Mouse (Mus musculus): ENCODE measurements around the gene Zfp451. TPM values are rescaled to one million over a fixed set of nuclear protein-coding genes. Genes with fewer than 3 reads are reported as not detected.

Gene Zfp451
- polyA plus RNA-seq, 1 experiment: 11.3 TPM

DNA sequence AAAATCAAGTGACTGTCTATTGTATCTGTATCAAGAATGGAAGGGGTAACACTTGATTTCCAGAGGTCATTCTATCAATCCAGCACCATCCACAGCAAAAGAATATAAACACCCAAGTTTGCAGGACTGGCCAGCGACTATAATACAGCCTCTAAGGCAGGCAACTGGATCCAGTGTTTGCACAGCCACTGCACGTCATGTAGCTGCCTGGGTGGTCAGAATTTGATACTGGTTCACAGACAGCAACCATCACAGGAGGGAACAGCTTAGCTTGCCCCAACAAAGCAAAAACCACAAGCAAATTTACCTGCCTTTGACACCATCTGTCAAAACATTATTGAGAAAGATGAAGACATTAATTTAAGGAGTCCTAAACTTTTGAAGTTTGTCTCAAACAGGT is 50.6 kb downstream of the Zfp451 start:
- H3K27me3 ChIP-seq (ENCODE audit: control insufficient read depth, insufficient read depth, low read length): no peaks in the 10 kb centered on the region
- H3K4me3 ChIP-seq (ENCODE audit: control insufficient read depth, insufficient read depth, low read length): no peak overlapping the region
- 84% methylated on average over 2 of the region's 2 CpGs for WGBS
- no peak for TF ChIP-seq POLR2A (IDR thresholded peaks at IDR 0.05; ENCODE audit: control insufficient read depth, extremely low read depth, insufficient read depth, low read length, poor library complexity)
- TF ChIP-seq CTCF (IDR thresholded peaks at IDR 0.05; ENCODE audit: borderline replicate concordance, control insufficient read depth, extremely low read depth, insufficient read depth, low read length, poor library complexity): no peak
- no peak overlapping the region for H3K27ac ChIP-seq (ENCODE audit: control insufficient read depth, insufficient read depth, low read length)
- H3K36me3 ChIP-seq (ENCODE audit: control insufficient read depth, insufficient read depth, low read length): no peaks in the 10 kb centered on the region; the same call in 1 of the 2 replicates
- no peaks in the 10 kb centered on the region for H3K4me1 ChIP-seq (replicated peaks; ENCODE audit: control insufficient read depth, insufficient read depth, low read length)
- no peak for DNase-seq

DNA sequence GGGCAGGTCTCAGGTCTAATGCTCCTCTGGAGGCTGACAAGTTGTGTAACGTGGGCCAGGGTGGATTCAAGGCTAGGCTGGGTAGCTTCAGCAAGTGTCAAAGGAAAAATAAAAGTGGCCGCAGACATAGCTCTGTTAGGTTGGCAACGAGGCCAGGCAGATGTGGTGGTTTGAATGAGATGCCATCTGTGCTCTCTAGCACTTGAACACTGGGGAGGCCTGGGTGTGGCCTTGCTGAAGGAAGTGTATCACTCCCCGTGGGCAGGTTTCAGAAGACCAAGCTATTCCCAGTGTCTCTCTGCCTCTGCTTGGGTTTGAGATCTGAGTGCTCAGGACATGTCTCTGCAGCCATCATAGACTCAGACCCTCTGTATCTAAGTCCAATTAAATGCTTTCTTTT is 55.9 kb downstream of the Zfp451 start:
- Histone ChIP-seq H3K27me3 (ENCODE audit: control insufficient read depth, insufficient read depth, low read length) (no peaks in the 10 kb centered on the region), H3K27ac (ENCODE audit: control insufficient read depth, insufficient read depth, low read length) (no peak overlapping the region), H3K4me3 (ENCODE audit: control insufficient read depth, insufficient read depth, low read length) (no peak overlapping the region), H3K36me3 (ENCODE audit: control insufficient read depth, insufficient read depth, low read length) (no peaks in the 10 kb centered on the region), H3K4me1 (replicated peaks; ENCODE audit: control insufficient read depth, insufficient read depth, low read length) (peaks cover 13% of the 10 kb centered on the region; the same call in 1 of the 2 replicates)
- WGBS: 26% methylated on average over 4 of the region's 4 CpGs
- TF ChIP-seq POLR2A (IDR thresholded peaks at IDR 0.05; ENCODE audit: control insufficient read depth, extremely low read depth, insufficient read depth, low read length, poor library complexity): no peak
- TF ChIP-seq CTCF (IDR thresholded peaks at IDR 0.05; ENCODE audit: borderline replicate concordance, control insufficient read depth, extremely low read depth, insufficient read depth, low read length, poor library complexity): no peak
- DNase-seq: no peak

DNA sequence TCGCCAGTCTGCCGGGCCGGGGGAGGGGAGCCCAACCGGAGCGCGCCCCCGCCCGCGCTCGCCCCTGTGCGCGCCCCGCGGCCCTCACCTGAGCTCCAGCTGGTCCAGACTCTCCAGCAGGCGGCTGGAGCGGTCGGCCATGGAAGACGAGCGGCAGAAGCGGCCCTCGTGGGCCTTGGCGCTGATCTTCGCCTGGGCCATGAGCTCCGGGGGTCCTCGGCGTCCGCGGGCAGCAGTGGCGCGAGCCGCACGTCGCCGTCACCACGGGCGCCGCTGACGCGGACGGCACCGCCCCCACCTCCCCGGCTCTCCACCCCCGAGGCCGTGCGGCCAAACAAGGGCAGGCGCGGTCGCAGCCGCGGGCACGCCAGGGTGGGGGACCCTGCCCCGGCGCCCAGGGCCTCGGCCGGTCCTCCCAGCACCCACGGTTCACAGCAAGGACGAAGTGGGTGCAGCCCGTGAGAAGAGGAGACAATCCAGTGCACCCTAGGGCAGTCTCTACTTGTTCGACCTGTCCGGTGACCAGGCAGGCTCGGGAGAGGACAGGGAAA is 56.8 kb downstream of the Zfp451 start, which contains the start of gene Bag2:
TSS of gene Bag2 (minus strand) at position 305 of the 551 bp plus-strand sequence.
- H3K4me3 ChIP-seq (ENCODE audit: control insufficient read depth, insufficient read depth, low read length): peak within 1 kb of the TSS; percentile 97
- H3K36me3 ChIP-seq (ENCODE audit: control insufficient read depth, insufficient read depth, low read length): no peaks in the 10 kb centered on the region
- TF ChIP-seq CTCF (IDR thresholded peaks at IDR 0.05; ENCODE audit: borderline replicate concordance, control insufficient read depth, extremely low read depth, insufficient read depth, low read length, poor library complexity) (no peak), POLR2A (IDR thresholded peaks at IDR 0.05; ENCODE audit: control insufficient read depth, extremely low read depth, insufficient read depth, low read length, poor library complexity) (0 out of 2 replicates have a peak, but pooled peaks have one; percentile 15)
- peaks cover 13% of the 10 kb centered on the region; the same call in 1 of the 2 replicates for H3K4me1 ChIP-seq (replicated peaks; ENCODE audit: control insufficient read depth, insufficient read depth, low read length)
- H3K27me3 ChIP-seq (ENCODE audit: control insufficient read depth, insufficient read depth, low read length): no peaks in the 10 kb centered on the region
- DNase-seq: peak; percentile 58
- WGBS: 2% methylated on average over 60 of the region's 61 CpGs
- H3K27ac ChIP-seq (ENCODE audit: control insufficient read depth, insufficient read depth, low read length): no peak within 1 kb of the TSS

DNA sequence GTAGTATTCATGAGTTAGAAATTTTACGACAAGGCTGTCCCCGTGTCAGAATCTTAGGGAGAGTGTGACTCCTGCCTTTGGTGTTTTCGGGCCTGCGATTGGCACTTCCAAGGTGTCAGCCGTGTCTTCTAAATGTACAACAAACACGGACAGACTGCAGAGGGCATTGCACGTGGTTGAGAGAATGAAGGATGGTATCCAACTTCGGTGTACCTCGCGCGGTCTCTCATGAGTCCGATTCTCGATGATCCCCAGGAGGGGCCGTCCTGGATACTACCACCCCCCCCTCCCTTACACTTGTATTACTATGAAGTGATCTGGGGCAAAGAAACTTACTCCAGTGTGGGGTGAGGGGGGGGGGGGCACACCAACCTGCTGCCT is 57.4 kb downstream of the Zfp451 start:
- no peak overlapping the region for H3K27ac ChIP-seq (ENCODE audit: control insufficient read depth, insufficient read depth, low read length)
- no peak for TF ChIP-seq CTCF (IDR thresholded peaks at IDR 0.05; ENCODE audit: borderline replicate concordance, control insufficient read depth, extremely low read depth, insufficient read depth, low read length, poor library complexity)
- TF ChIP-seq POLR2A (IDR thresholded peaks at IDR 0.05; ENCODE audit: control insufficient read depth, extremely low read depth, insufficient read depth, low read length, poor library complexity): no peak
- H3K36me3 ChIP-seq (ENCODE audit: control insufficient read depth, insufficient read depth, low read length): no peaks in the 10 kb centered on the region
- no peaks in the 10 kb centered on the region for H3K27me3 ChIP-seq (ENCODE audit: control insufficient read depth, insufficient read depth, low read length)
- WGBS: under 1% methylated on average over 14 of the region's 14 CpGs
- DNase-seq: peak; percentile 14
- peak overlapping the region; percentile 97 for H3K4me3 ChIP-seq (ENCODE audit: control insufficient read depth, insufficient read depth, low read length)
- H3K4me1 ChIP-seq (replicated peaks; ENCODE audit: control insufficient read depth, insufficient read depth, low read length): peaks cover 13% of the 10 kb centered on the region; the same call in 1 of the 2 replicates

DNA sequence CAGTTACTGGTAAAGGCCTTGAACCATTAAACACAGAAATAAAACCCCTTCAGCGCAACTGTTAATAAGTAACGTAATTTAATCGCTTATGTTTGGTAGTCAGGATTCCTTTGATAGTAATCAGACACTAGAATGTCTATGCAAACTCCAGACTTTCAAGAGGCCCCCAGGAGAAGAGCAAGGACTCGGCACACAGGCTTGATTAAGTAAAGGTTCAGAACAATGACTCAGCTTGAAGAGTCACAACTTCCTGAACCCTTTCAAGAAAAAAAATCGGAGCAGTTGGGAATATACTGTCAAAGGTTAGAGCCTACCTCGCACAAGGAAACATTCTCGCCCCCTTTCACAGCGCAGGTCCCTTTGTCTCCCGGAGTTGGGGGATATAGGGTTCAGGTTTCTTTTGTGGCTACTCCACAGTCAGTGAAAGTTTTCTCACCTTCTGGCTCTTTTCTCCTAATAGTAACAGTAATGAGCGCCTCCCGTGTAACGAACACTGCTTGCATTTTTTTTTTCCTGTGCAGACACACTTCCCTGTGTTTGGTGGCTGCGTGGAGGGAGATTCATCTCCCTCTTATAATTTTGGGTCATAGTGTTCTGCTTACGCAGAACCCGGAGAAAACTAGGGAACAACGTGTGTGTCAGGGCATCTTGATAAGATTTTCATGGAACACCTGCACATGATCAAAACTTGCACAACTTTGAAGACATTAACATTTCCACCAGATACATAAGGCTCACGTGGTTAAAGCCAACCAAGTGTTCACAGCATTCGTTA is 58.0 kb downstream of the Zfp451 start:
- no peak for DNase-seq
- peaks cover 13% of the 10 kb centered on the region; the same call in 1 of the 2 replicates for H3K4me1 ChIP-seq (replicated peaks; ENCODE audit: control insufficient read depth, insufficient read depth, low read length)
- 0 out of 2 replicates have a peak overlapping the region, but pooled peaks have one; percentile 97 for H3K4me3 ChIP-seq (ENCODE audit: control insufficient read depth, insufficient read depth, low read length)
- WGBS: 33% methylated on average over 18 of the region's 18 CpGs
- H3K36me3 ChIP-seq (ENCODE audit: control insufficient read depth, insufficient read depth, low read length): no peaks in the 10 kb centered on the region
- TF ChIP-seq CTCF (IDR thresholded peaks at IDR 0.05; ENCODE audit: borderline replicate concordance, control insufficient read depth, extremely low read depth, insufficient read depth, low read length, poor library complexity) (no peak), POLR2A (IDR thresholded peaks at IDR 0.05; ENCODE audit: control insufficient read depth, extremely low read depth, insufficient read depth, low read length, poor library complexity) (no peak)
- no peak overlapping the region for H3K27ac ChIP-seq (ENCODE audit: control insufficient read depth, insufficient read depth, low read length)
- H3K27me3 ChIP-seq (ENCODE audit: control insufficient read depth, insufficient read depth, low read length): no peaks in the 10 kb centered on the region

DNA sequence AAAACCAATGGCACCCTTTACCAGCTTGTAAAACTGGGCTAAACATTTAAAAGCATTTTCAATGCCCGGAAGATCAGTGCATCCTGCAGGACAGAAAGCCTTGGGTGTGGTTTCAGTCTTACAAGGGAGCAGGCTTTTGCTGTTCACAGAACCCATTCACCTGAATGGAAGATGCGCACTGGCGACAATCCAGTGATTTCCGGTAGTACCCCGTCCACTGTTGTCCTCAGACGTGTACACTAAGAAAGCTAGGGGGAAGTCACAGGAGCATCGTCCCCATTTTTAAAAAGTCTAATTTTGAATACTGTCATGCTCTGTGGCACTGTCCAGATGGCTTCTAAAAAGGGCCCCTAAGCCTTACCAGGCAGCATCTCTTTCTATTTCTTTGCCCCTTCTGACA is 58.6 kb downstream of the Zfp451 start:
- peaks cover 13% of the 10 kb centered on the region; the same call in 1 of the 2 replicates for H3K4me1 ChIP-seq (replicated peaks; ENCODE audit: control insufficient read depth, insufficient read depth, low read length)
- H3K36me3 ChIP-seq (ENCODE audit: control insufficient read depth, insufficient read depth, low read length): no peaks in the 10 kb centered on the region
- no peak for TF ChIP-seq POLR2A (IDR thresholded peaks at IDR 0.05; ENCODE audit: control insufficient read depth, extremely low read depth, insufficient read depth, low read length, poor library complexity)
- no peak for TF ChIP-seq CTCF (IDR thresholded peaks at IDR 0.05; ENCODE audit: borderline replicate concordance, control insufficient read depth, extremely low read depth, insufficient read depth, low read length, poor library complexity)
- H3K27ac ChIP-seq (ENCODE audit: control insufficient read depth, insufficient read depth, low read length): no peak overlapping the region
- no peak overlapping the region for H3K4me3 ChIP-seq (ENCODE audit: control insufficient read depth, insufficient read depth, low read length)
- WGBS: 95% methylated on average over 7 of the region's 7 CpGs
- no peaks in the 10 kb centered on the region for H3K27me3 ChIP-seq (ENCODE audit: control insufficient read depth, insufficient read depth, low read length)
- no peak for DNase-seq
